Mouse (Mus musculus) E14TG2a.4 (cell line): ENCODE measurements at regions not wholly inside any gene's neighbourhood (a gene's known extent, or its start where the extent isn't known, plus 50 kb on each side); places are given as distances from the start of the nearest gene placed in this dataset.

ENCODE experiments used
- CTCF ChIP-seq: conservative IDR thresholded peaks from 2 replicates; pipeline ENCODE4 v1.5.1; 2014; ENCODE audit warnings: low read length
- NANOG ChIP-seq: IDR thresholded peaks from 2 replicates; pipeline ENCODE4 v1.6.1; 2014; ENCODE audit warnings: borderline replicate concordance, low read length, mixed read lengths

GRCm38 (mm10) chr15:27067691-27068090 lies 172.3 kb upstream of the Fbxl7 start:
- TF ChIP-seq CTCF (no peak), NANOG (no peak)
